Mouse (Mus musculus) gastrocnemius, adult 8-10 months (tissue): Measurements from ENCODE around the gene Arhgdib. TPM values are rescaled to one million over a fixed set of nuclear protein-coding genes. Genes with fewer than 3 reads are reported as not detected.
"Not testable (repeated sequence)": the region's sequence is repeated elsewhere in the genome, so short reads cannot be mapped to it uniquely, and the experiment has no call there.

Experiments used
- DNase-seq, 2 experiments: peaks; one replicate each; pipeline ENCODE4 v3.0.0; 2022; ENCODE audit warnings: low spot score in 2 of 2
- total RNA-seq, 4 experiments: library from RNA; stranded (reverse); gene quantifications; 2 replicates each; pipeline ENCODE4 v1.2.4; 2022

Gene Arhgdib
- total RNA-seq, 4 experiments from 2014 or later: 3.9 to 9.6 (median 5.3) TPM

- no peak for DNase-seq
Observed at GRCm38 (mm10) chr6:136889554-136889953, 52.1 kb downstream of the Arhgdib start.

- DNase-seq: no peak
Observed at GRCm38 (mm10) chr6:136889067-136889466, 52.6 kb downstream of the Arhgdib start.

- peak; percentile 25 to 53 for DNase-seq
Observed at GRCm38 (mm10) chr6:136887854-136888253, 53.8 kb downstream of the Arhgdib start.

- not testable (repeated sequence) for DNase-seq
Observed at GRCm38 (mm10) chr6:136884766-136885165, 56.9 kb downstream of the Arhgdib start.

GRCm38 (mm10) chr6:136883961-136884360, 57.7 kb downstream of the Arhgdib start:
- no peak for DNase-seq

- DNase-seq: no peak
Observed at GRCm38 (mm10) chr6:136883431-136883915, 58.2 kb downstream of the Arhgdib start.

GRCm38 (mm10) chr6:136881678-136882077, 60.0 kb downstream of the Arhgdib start:
- no peak for DNase-seq

- peak; percentile 13 to 37 for DNase-seq
Observed at GRCm38 (mm10) chr6:136875670-136876069, 66.0 kb downstream of the Arhgdib start, which contains the start of gene Mgp. Mgp (minus strand) TSS chr6:136875823.

- no peak for DNase-seq
Observed at GRCm38 (mm10) chr6:136874599-136874998, 67.1 kb downstream of the Arhgdib start.

Other genes with a start within 250 kb of the Arhgdib start
- not detected for gene Gucy2c, start 160.1 kb downstream of the Arhgdib start, total RNA-seq
- 1 to 10 TPM; 4.0 to 6.0 (median 4.1) TPM for gene Hist4h4, start 137.5 kb downstream of the Arhgdib start, total RNA-seq
- 10 to 100 TPM; 11.4 to 17.2 (median 14.3) TPM for gene H2afj, start 133.7 kb downstream of the Arhgdib start, total RNA-seq
- under 1 TPM in 2 of 4 experiments, not detected in 2; 0.07 to 0.08 TPM for gene BC049715, start 114.3 kb downstream of the Arhgdib start, total RNA-seq
- 10 to 100 TPM; 44.7 to 49.8 (median 45.5) TPM for gene Wbp11, start 113.7 kb downstream of the Arhgdib start, total RNA-seq
- gene Smco3, start 106.4 kb downstream of the Arhgdib start, total RNA-seq: under 1 TPM in 3 of 4 experiments, not detected in 1; 0.18 to 0.64 (median 0.19) TPM
- gene Art4, start 84.2 kb downstream of the Arhgdib start, total RNA-seq: under 1 TPM in 1 of 4 experiments, not detected in 3; 0.12 TPM
- gene Mgp, start 66.1 kb downstream of the Arhgdib start, total RNA-seq: 10 to 100 TPM; 25.2 to 67.7 (median 42.4) TPM
- gene Erp27, start 19.7 kb downstream of the Arhgdib start, total RNA-seq: not detected
- gene Pde6h, start 18.1 kb downstream of the Arhgdib start, total RNA-seq: not detected
- gene Rerg, start 228.6 kb upstream of the Arhgdib start, total RNA-seq: 1 to 10 TPM in 1 of 4 experiments, under 1 TPM in 3; 0.46 to 1.6 (median 0.76) TPM